Mouse (Mus musculus) MEL (cell line): ENCODE data around the gene Shmt2. TPM values are rescaled to one million over a fixed set of nuclear protein-coding genes. Genes with fewer than 3 reads are reported as not detected.

Source experiments
- DNase-seq: peaks from one replicate; pipeline ENCODE4 v3.0.0; 2011; ENCODE audit warnings: low read depth, low spot score
- H3K27ac ChIP-seq: 2 replicates; pipeline ENCODE4 v1.5.1; 2012; ENCODE audit warnings: low read depth, mild to moderate bottlenecking, control low read depth, low read length, moderate library complexity; ENCODE audit not compliant: control insufficient read depth
- H3K27me3 ChIP-seq, 2 experiments: fragments of 150-350 bp in 1 of 2; sonication (generic) in 1 of 2; 2 replicates each; pipeline ENCODE4 v1.6.1; 2012; ENCODE audit warnings: low read length in 2 of 2, mild to moderate bottlenecking in 2 of 2, improper control_type of control experiment in 1 of 2, moderate library complexity in 1 of 2; ENCODE audit not compliant: insufficient read depth in 2 of 2, control insufficient read depth in 1 of 2
- H3K36me3 ChIP-seq, 2 experiments: 2 replicates each; pipeline ENCODE4 v1.6.1; 2012 to 2014; ENCODE audit warnings: low read length in 2 of 2, improper control_type of control experiment in 1 of 2, inconsistent platforms in 1 of 2, mild to moderate bottlenecking in 1 of 2; ENCODE audit not compliant: insufficient read depth in 2 of 2, control insufficient read depth in 1 of 2
- H3K4me1 ChIP-seq, 2 experiments: fragments of 150-350 bp in 1 of 2; sonication (generic) in 1 of 2; 2 replicates each; pipeline ENCODE4 v1.6.1; 2012; ENCODE audit warnings: low read length in 2 of 2, improper control_type of control experiment in 1 of 2, mild to moderate bottlenecking in 1 of 2; ENCODE audit not compliant: insufficient read depth in 2 of 2, control insufficient read depth in 1 of 2
- H3K4me3 ChIP-seq, 2 experiments: fragments of 150-350 bp in 1 of 2; sonication (generic) in 1 of 2; 2 replicates each; pipeline ENCODE4 v1.5.1; 2012; ENCODE audit warnings: low read depth in 2 of 2, low read length in 2 of 2, mild to moderate bottlenecking in 2 of 2, moderate library complexity in 2 of 2, control low read depth in 1 of 2, improper control_type of control experiment in 1 of 2; ENCODE audit not compliant: control insufficient read depth in 1 of 2, insufficient read depth in 1 of 2
- H3K79me2 ChIP-seq: 2 replicates; pipeline ENCODE4 v1.6.1; 2012; ENCODE audit warnings: mild to moderate bottlenecking, low read length, moderate library complexity; ENCODE audit not compliant: control insufficient read depth, poor library complexity, insufficient read depth
- H3K9ac ChIP-seq: 2 replicates; pipeline ENCODE4 v1.6.1; 2012; ENCODE audit warnings: low read depth, mild to moderate bottlenecking, control low read depth, low read length, moderate library complexity; ENCODE audit not compliant: control insufficient read depth, poor library complexity, severe bottlenecking
- H3K9me3 ChIP-seq: fragments of 150-350 bp; sonication (generic); replicated peaks from 2 replicates; pipeline ENCODE4 v1.6.1; 2012; ENCODE audit warnings: mild to moderate bottlenecking, low read length, improper control_type of control experiment, moderate library complexity; ENCODE audit not compliant: insufficient read depth
- CHD1 ChIP-seq: IDR thresholded peaks from 2 replicates; pipeline ENCODE4 v1.6.1; 2012; ENCODE audit warnings: low read depth, mild to moderate bottlenecking, inconsistent platforms, low read length, improper control_type of control experiment
- CHD2 ChIP-seq: IDR thresholded peaks from 2 replicates; pipeline ENCODE4 v1.6.1; 2011; ENCODE audit warnings: low read length, improper control_type of control experiment
- CTCF ChIP-seq, 3 experiments: IDR thresholded peaks in 2 of 3; conservative IDR thresholded peaks in 1 of 3; 2 replicates each; pipeline ENCODE4 v1.5.1; 2011 to 2012; ENCODE audit warnings: low read length in 3 of 3, low read depth in 2 of 3, mild to moderate bottlenecking in 2 of 3, improper control_type of control experiment in 1 of 3, inconsistent platforms in 1 of 3, mixed read lengths in 1 of 3, moderate library complexity in 1 of 3; ENCODE audit not compliant: control insufficient read depth in 1 of 3, insufficient read depth in 1 of 3, poor library complexity in 1 of 3, severe bottlenecking in 1 of 3
- ELF1 ChIP-seq: IDR thresholded peaks from 2 replicates; pipeline ENCODE4 v1.6.1; 2014; ENCODE audit warnings: low read depth, mild to moderate bottlenecking, inconsistent platforms, low read length, improper control_type of control experiment, moderate library complexity
- EP300 ChIP-seq, 2 experiments: IDR thresholded peaks; 2 replicates each; pipeline ENCODE4 v1.6.1; 2011; ENCODE audit warnings: improper control_type of control experiment in 2 of 2, low read length in 2 of 2, low read depth in 1 of 2, mild to moderate bottlenecking in 1 of 2
- ETS1 ChIP-seq: IDR thresholded peaks from 2 replicates; pipeline ENCODE4 v1.6.1; 2012; ENCODE audit warnings: low read depth, mild to moderate bottlenecking, inconsistent platforms, low read length, improper control_type of control experiment, moderate library complexity
- GABPA ChIP-seq: IDR thresholded peaks from 2 replicates; pipeline ENCODE4 v1.6.1; 2012; ENCODE audit warnings: low read depth, mild to moderate bottlenecking, inconsistent platforms, low read length, improper control_type of control experiment, moderate library complexity
- JUND ChIP-seq: IDR thresholded peaks from 2 replicates; pipeline ENCODE4 v1.6.1; 2011; ENCODE audit warnings: low read depth, mild to moderate bottlenecking, improper control_type of control experiment, low read length
- MAZ ChIP-seq: IDR thresholded peaks from 2 replicates; pipeline ENCODE4 v1.6.1; 2012; ENCODE audit warnings: low read depth, mild to moderate bottlenecking, inconsistent platforms, low read length, improper control_type of control experiment
- MYC ChIP-seq: IDR thresholded peaks from 2 replicates; pipeline ENCODE4 v1.6.1; 2011; ENCODE audit warnings: low read depth, mild to moderate bottlenecking, low read length, improper control_type of control experiment, moderate library complexity
- RAD21 ChIP-seq: IDR thresholded peaks from 2 replicates; pipeline ENCODE4 v1.6.1; 2011; ENCODE audit warnings: mild to moderate bottlenecking, low read depth, low read length, improper control_type of control experiment
- RCOR1 ChIP-seq: IDR thresholded peaks from 2 replicates; pipeline ENCODE4 v1.6.1; 2012; ENCODE audit warnings: low read depth, mild to moderate bottlenecking, inconsistent platforms, low read length, improper control_type of control experiment
- SMC3 ChIP-seq: IDR thresholded peaks from 2 replicates; pipeline ENCODE4 v1.6.1; 2011; ENCODE audit warnings: low read depth, low read length, improper control_type of control experiment
- TAL1 ChIP-seq: IDR thresholded peaks from 2 replicates; pipeline ENCODE4 v1.6.1; 2012; ENCODE audit warnings: mild to moderate bottlenecking, inconsistent platforms, low read length, moderate library complexity, mixed read lengths
- UBTF ChIP-seq: IDR thresholded peaks from 2 replicates; pipeline ENCODE4 v1.6.1; 2012; ENCODE audit warnings: low read depth, mild to moderate bottlenecking, inconsistent platforms, low read length, improper control_type of control experiment, moderate library complexity, borderline replicate concordance; ENCODE audit not compliant: insufficient read depth
- USF2 ChIP-seq, 2 experiments: IDR thresholded peaks; 2 replicates each; pipeline ENCODE4 v1.6.1; 2011 to 2012; ENCODE audit warnings: improper control_type of control experiment in 2 of 2, low read length in 2 of 2, borderline replicate concordance in 1 of 2, inconsistent platforms in 1 of 2, low read depth in 1 of 2, mild to moderate bottlenecking in 1 of 2; ENCODE audit not compliant: insufficient read depth in 1 of 2
- ZC3H11A ChIP-seq: IDR thresholded peaks from 2 replicates; pipeline ENCODE4 v1.6.1; 2012; ENCODE audit warnings: low read depth, mild to moderate bottlenecking, inconsistent platforms, low read length, improper control_type of control experiment
- ZKSCAN1 ChIP-seq: IDR thresholded peaks from 2 replicates; pipeline ENCODE4 v1.6.1; 2012; ENCODE audit warnings: low read depth, mild to moderate bottlenecking, inconsistent platforms, low read length, improper control_type of control experiment, moderate library complexity
- ZMIZ1 ChIP-seq: IDR thresholded peaks from 2 replicates; pipeline ENCODE4 v1.6.1; 2012; ENCODE audit warnings: low read depth, mild to moderate bottlenecking, inconsistent platforms, low read length, improper control_type of control experiment, moderate library complexity
- ZNF384 ChIP-seq: IDR thresholded peaks from 2 replicates; pipeline ENCODE4 v1.6.1; 2012; ENCODE audit warnings: low read depth, mild to moderate bottlenecking, inconsistent platforms, low read length, improper control_type of control experiment
- polyA plus RNA-seq, 2 experiments: library from polyadenylated mRNA; stranded (reverse) in 1 of 2; unstranded in 1 of 2; fragments of >175 nt in 1 of 2; fragments of >200 nt in 1 of 2; gene quantifications; 2 replicates each; pipeline versions ENCODE4 v1.2.1 to v1.2.4; 2012; ENCODE audit warnings: low replicate concordance in 2 of 2, low read depth in 1 of 2; ENCODE audit not compliant: insufficient read length in 2 of 2, insufficient read depth in 1 of 2, missing spikeins in 1 of 2
- total RNA-seq: library from RNA; depleted of rRNA; stranded (reverse); fragments of 300-350 nt; gene quantifications from 2 replicates; pipeline ENCODE4 v1.2.3, GENCODE M21; 2012

Shmt2 gene
- total and polyA plus RNA-seq, 3 experiments, result 242 to 582 (median 263) TPM

GRCm38 (mm10) chr10:127569450-127569849 is 47.2 kb upstream of the Shmt2 start:
- H3K4me1 ChIP-seq, result peaks cover 0 to 8% of the 10 kb centered on the region in 2 experiments; a peak in 2 of 4 replicates
- no peak overlapping the region for H3K9ac ChIP-seq
- peak; percentile 84 for DNase-seq
- H3K27ac ChIP-seq, result no peak overlapping the region
- no peaks in the 10 kb centered on the region for H3K9me3 ChIP-seq
- no peaks in the 10 kb centered on the region for H3K79me2 ChIP-seq
- TF ChIP-seq RAD21 (peak; percentile 94), CTCF (IDR thresholded peaks at IDR 0.05 in 2 of 3, conservative IDR thresholded peaks at IDR 0.05 in 1 of 3; ENCODE audit: control insufficient read depth in 1 of 3, insufficient read depth in 1 of 3, low read depth in 2 of 3, low read length in 3 of 3, poor library complexity in 1 of 3, severe bottlenecking in 1 of 3) (peak; percentile 80 to 96 (median 81)), ZC3H11A (peak; percentile 76), ZKSCAN1 (no peak), SMC3 (peak; percentile 88)
- H3K27me3 ChIP-seq, result peaks cover 0 to 2% of the 10 kb centered on the region in 2 experiments; a peak in 1 of 4 replicates
- no peak overlapping the region for H3K4me3 ChIP-seq
- peaks cover 0 to 5% of the 10 kb centered on the region in 2 experiments; a peak in 1 of 4 replicates for H3K36me3 ChIP-seq

- TF ChIP-seq USF2 (IDR thresholded peaks at IDR 0.05; ENCODE audit: borderline replicate concordance in 1 of 2, insufficient read depth in 1 of 2, low read depth in 1 of 2, low read length in 2 of 2), result no peak
- TF ChIP-seq UBTF, result no peak
- TF ChIP-seq CHD1, result no peak
- TF ChIP-seq ELF1, result no peak
- no peak for TF ChIP-seq ZNF384
- TF ChIP-seq ZMIZ1, result no peak
- no peak for TF ChIP-seq EP300 (IDR thresholded peaks at IDR 0.05; ENCODE audit: low read depth in 1 of 2, low read length in 2 of 2)
- no peak for TF ChIP-seq GABPA
- no peak for TF ChIP-seq CTCF (IDR thresholded peaks at IDR 0.05 in 2 of 3, conservative IDR thresholded peaks at IDR 0.05 in 1 of 3; ENCODE audit: control insufficient read depth in 1 of 3, insufficient read depth in 1 of 3, low read depth in 2 of 3, low read length in 3 of 3, poor library complexity in 1 of 3, severe bottlenecking in 1 of 3)
- no peak for TF ChIP-seq MYC
- no peak for TF ChIP-seq MAZ
- no peak for TF ChIP-seq ETS1
- TF ChIP-seq TAL1, result no peak
- no peak for TF ChIP-seq RCOR1
- TF ChIP-seq CHD2, result no peak
- no peak for TF ChIP-seq ZKSCAN1
- TF ChIP-seq JUND, result no peak
- Histone ChIP-seq H3K27ac (no peak overlapping the region), H3K27me3 (peaks cover 0 to 2% of the 10 kb centered on the region in 2 experiments; a peak in 2 of 4 replicates), H3K36me3 (peaks cover 0 to 5% of the 10 kb centered on the region in 2 experiments; a peak in 1 of 4 replicates), H3K9ac (no peak overlapping the region), H3K9me3 (no peaks in the 10 kb centered on the region), H3K79me2 (no peaks in the 10 kb centered on the region), H3K4me3 (no peak overlapping the region), H3K4me1 (peaks cover 0 to 8% of the 10 kb centered on the region in 2 experiments; a peak in 2 of 4 replicates)
- DNase-seq, result no peak
Measured at GRCm38 (mm10) chr10:127566553-127567326, 44.5 kb upstream of the Shmt2 start.
